Mouse (Mus musculus) cerebellum, adult 2 months (tissue): ENCODE data around the gene Lmod1.

Experiments used
- CTCF ChIP-seq: fragments of 200-500 bp; IDR thresholded peaks from 2 replicates; pipeline ENCODE4 v1.5.1; 2011; ENCODE audit warnings: low read depth, mild to moderate bottlenecking, control low read depth, low read length, moderate library complexity, borderline replicate concordance; ENCODE audit not compliant: insufficient read depth
- POLR2A ChIP-seq: fragments of 200-500 bp; IDR thresholded peaks from 2 replicates; pipeline ENCODE4 v1.6.1; 2011; ENCODE audit warnings: low read length, control low read depth, borderline replicate concordance; ENCODE audit not compliant: insufficient read depth

DNA sequence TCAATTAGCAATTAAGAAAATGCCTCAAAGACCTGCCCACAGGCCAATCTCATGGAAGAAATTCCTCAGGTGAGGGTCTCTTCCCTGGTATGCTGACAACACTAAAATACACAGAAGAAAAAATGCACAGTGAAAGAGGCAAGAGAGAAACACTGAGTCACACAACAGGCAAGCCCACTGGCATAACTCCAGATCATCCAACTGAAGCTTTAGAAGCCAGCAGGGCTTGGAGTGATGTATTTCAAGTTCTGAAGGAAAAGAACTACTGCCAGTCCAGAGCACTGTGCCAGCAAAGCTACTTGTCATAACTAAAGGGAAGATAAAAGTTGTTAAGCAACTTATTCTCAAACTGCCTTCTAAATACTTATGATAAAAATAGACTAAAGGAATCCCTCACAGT is 89.4 kb downstream of the Lmod1 start:
- no peak for TF ChIP-seq CTCF
- no peak for TF ChIP-seq POLR2A
